Mouse (Mus musculus): Measurements from ENCODE around the gene Clns1a. TPM values are rescaled to one million over a fixed set of nuclear protein-coding genes. Genes with fewer than 3 reads are reported as not detected.
A peak's percentile ranks its signal among the peaks of the same experiment; 100 is the strongest.

The Clns1a gene
- polyA plus RNA-seq (2014; fragmentation: Nextera tagmentation; extraction: Ambion mirVana), result 264 and 278 TPM in 2 replicates

- H3K4me1 ChIP-seq (ENCODE audit: control insufficient read depth, insufficient read depth, low read length), result no peaks in the 10 kb centered on the region
- peak within 1 kb of the TSS; percentile 70 for H3K27ac ChIP-seq (ENCODE audit: low read depth, low read length)
- peak within 1 kb of the TSS; percentile 94 for H3K4me3 ChIP-seq (ENCODE audit: low read depth, low read length)
- peak within 1 kb of the TSS; percentile 94 for H3K9ac ChIP-seq (ENCODE audit: low read length)
- H3K27me3 ChIP-seq (ENCODE audit: control insufficient read depth, insufficient read depth, low read length), result no peaks in the 10 kb centered on the region
- H3K4me2 ChIP-seq (ENCODE audit: low read depth), result peak within 1 kb of the TSS; percentile 71
- under 1% methylated on average over 63 of the region's 63 CpGs for WGBS
- DNase-seq (ENCODE audit: low spot score) (peak; percentile 93), ATAC-seq (ENCODE audit: insufficient read depth, low FRiP score, low TSS enrichment) (peak; percentile 98)
- H3K9me3 ChIP-seq (ENCODE audit: control insufficient read depth, low read length), result no peaks in the 10 kb centered on the region
- no peaks in the 10 kb centered on the region for H3K36me3 ChIP-seq (ENCODE audit: control insufficient read depth, insufficient read depth, low read length)
Measured at GRCm38 (mm10) chr7:97696506-97697254, at the start of gene Clns1a. Gene Clns1a (plus strand): TSS chr7:97696634.

GRCm38 (mm10) chr7:97647656-97648055, 48.8 kb upstream of the Clns1a start:
- Histone ChIP-seq H3K9me3 (ENCODE audit: control insufficient read depth, low read length) (no peaks in the 10 kb centered on the region), H3K4me3 (ENCODE audit: low read depth, low read length) (no peak overlapping the region), H3K4me2 (ENCODE audit: low read depth) (no peak overlapping the region), H3K27me3 (ENCODE audit: control insufficient read depth, insufficient read depth, low read length) (no peaks in the 10 kb centered on the region), H3K9ac (ENCODE audit: low read length) (no peak overlapping the region), H3K36me3 (ENCODE audit: control insufficient read depth, insufficient read depth, low read length) (no peaks in the 10 kb centered on the region), H3K27ac (ENCODE audit: low read depth, low read length) (no peak overlapping the region), H3K4me1 (ENCODE audit: control insufficient read depth, insufficient read depth, low read length) (no peaks in the 10 kb centered on the region)
- WGBS, result 83% methylated on average over 5 of the region's 5 CpGs
- no peak for DNase-seq (ENCODE audit: low spot score)
- ATAC-seq (ENCODE audit: insufficient read depth, low FRiP score, low TSS enrichment), result no peak

- WGBS, result 91% methylated on average over 4 of the region's 4 CpGs
Measured at GRCm38 (mm10) chr7:97650729-97651128, 45.7 kb upstream of the Clns1a start.

GRCm38 (mm10) chr7:97656144-97656543, 40.3 kb upstream of the Clns1a start:
- H3K4me1 ChIP-seq (ENCODE audit: control insufficient read depth, insufficient read depth, low read length), result no peaks in the 10 kb centered on the region
- peaks cover 3% of the 10 kb centered on the region; the same call in 1 of the 2 replicates for H3K36me3 ChIP-seq (ENCODE audit: control insufficient read depth, insufficient read depth, low read length)
- no peak overlapping the region for H3K9ac ChIP-seq (ENCODE audit: low read length)
- H3K4me2 ChIP-seq (ENCODE audit: low read depth), result no peak overlapping the region
- H3K9me3 ChIP-seq (ENCODE audit: control insufficient read depth, low read length), result no peaks in the 10 kb centered on the region
- H3K27ac ChIP-seq (ENCODE audit: low read depth, low read length), result no peak overlapping the region
- ATAC-seq (ENCODE audit: insufficient read depth, low FRiP score, low TSS enrichment) (no peak), DNase-seq (ENCODE audit: low spot score) (no peak)
- H3K27me3 ChIP-seq (ENCODE audit: control insufficient read depth, insufficient read depth, low read length), result no peaks in the 10 kb centered on the region
- H3K4me3 ChIP-seq (ENCODE audit: low read depth, low read length), result no peak overlapping the region
- WGBS, result 94% methylated on average over 6 of the region's 6 CpGs

More at GRCm38 (mm10) chr7:97650729-97651128, 45.7 kb upstream of the Clns1a start:
- H3K4me3 ChIP-seq (ENCODE audit: low read depth, low read length), result no peak overlapping the region
- ATAC-seq (ENCODE audit: insufficient read depth, low FRiP score, low TSS enrichment), result no peak
- H3K9ac ChIP-seq (ENCODE audit: low read length), result no peak overlapping the region
- H3K36me3 ChIP-seq (ENCODE audit: control insufficient read depth, insufficient read depth, low read length), result no peaks in the 10 kb centered on the region; the same call in 1 of the 2 replicates
- no peaks in the 10 kb centered on the region for H3K4me1 ChIP-seq (ENCODE audit: control insufficient read depth, insufficient read depth, low read length)
- H3K27ac ChIP-seq (ENCODE audit: low read depth, low read length), result no peak overlapping the region
- H3K9me3 ChIP-seq (ENCODE audit: control insufficient read depth, low read length), result no peaks in the 10 kb centered on the region
- no peak overlapping the region for H3K4me2 ChIP-seq (ENCODE audit: low read depth)
- H3K27me3 ChIP-seq (ENCODE audit: control insufficient read depth, insufficient read depth, low read length), result no peaks in the 10 kb centered on the region
- DNase-seq (ENCODE audit: low spot score), result no peak

- DNase-seq (ENCODE audit: low spot score), result no peak
- H3K27me3 ChIP-seq (ENCODE audit: control insufficient read depth, insufficient read depth, low read length), result no peaks in the 10 kb centered on the region
- no peak overlapping the region for H3K27ac ChIP-seq (ENCODE audit: low read depth, low read length)
- H3K4me2 ChIP-seq (ENCODE audit: low read depth), result no peak overlapping the region
- no peaks in the 10 kb centered on the region for H3K4me1 ChIP-seq (ENCODE audit: control insufficient read depth, insufficient read depth, low read length)
- no peak overlapping the region for H3K4me3 ChIP-seq (ENCODE audit: low read depth, low read length)
- no peak for ATAC-seq (ENCODE audit: insufficient read depth, low FRiP score, low TSS enrichment)
- WGBS, result 92% methylated on average over 4 of the region's 4 CpGs
- H3K9ac ChIP-seq (ENCODE audit: low read length), result no peak overlapping the region
- peaks cover 13% of the 10 kb centered on the region for H3K36me3 ChIP-seq (ENCODE audit: control insufficient read depth, insufficient read depth, low read length)
- H3K9me3 ChIP-seq (ENCODE audit: control insufficient read depth, low read length), result no peaks in the 10 kb centered on the region
Measured at GRCm38 (mm10) chr7:97661634-97662033, 34.8 kb upstream of the Clns1a start.

GRCm38 (mm10) chr7:97679239-97679638, 17.2 kb upstream of the Clns1a start:
- Histone ChIP-seq H3K4me1 (ENCODE audit: control insufficient read depth, insufficient read depth, low read length) (no peaks in the 10 kb centered on the region), H3K27me3 (ENCODE audit: control insufficient read depth, insufficient read depth, low read length) (no peaks in the 10 kb centered on the region), H3K36me3 (ENCODE audit: control insufficient read depth, insufficient read depth, low read length) (peaks cover 4% of the 10 kb centered on the region), H3K9me3 (ENCODE audit: control insufficient read depth, low read length) (no peaks in the 10 kb centered on the region), H3K4me2 (ENCODE audit: low read depth) (no peak overlapping the region), H3K27ac (ENCODE audit: low read depth, low read length) (no peak overlapping the region), H3K9ac (ENCODE audit: low read length) (no peak overlapping the region), H3K4me3 (ENCODE audit: low read depth, low read length) (no peak overlapping the region)
- ATAC-seq (ENCODE audit: insufficient read depth, low FRiP score, low TSS enrichment) (no peak), DNase-seq (ENCODE audit: low spot score) (no peak)
- WGBS, result 28% methylated on average over 1 of the region's 1 CpGs

- Histone ChIP-seq H3K4me2 (ENCODE audit: low read depth) (no peak overlapping the region), H3K9ac (ENCODE audit: low read length) (no peak overlapping the region), H3K4me3 (ENCODE audit: low read depth, low read length) (no peak overlapping the region), H3K4me1 (ENCODE audit: control insufficient read depth, insufficient read depth, low read length) (no peaks in the 10 kb centered on the region), H3K27ac (ENCODE audit: low read depth, low read length) (no peak overlapping the region), H3K27me3 (ENCODE audit: control insufficient read depth, insufficient read depth, low read length) (no peaks in the 10 kb centered on the region), H3K36me3 (ENCODE audit: control insufficient read depth, insufficient read depth, low read length) (peaks cover 5% of the 10 kb centered on the region; the same call in 1 of the 2 replicates), H3K9me3 (ENCODE audit: control insufficient read depth, low read length) (no peaks in the 10 kb centered on the region)
- ATAC-seq (ENCODE audit: insufficient read depth, low FRiP score, low TSS enrichment), result no peak
- WGBS, result 92% methylated on average over 2 of the region's 2 CpGs
- no peak for DNase-seq (ENCODE audit: low spot score)
Measured at GRCm38 (mm10) chr7:97687831-97688230, 8.6 kb upstream of the Clns1a start.

- ATAC-seq (ENCODE audit: insufficient read depth, low FRiP score, low TSS enrichment), result no peak
- Histone ChIP-seq H3K9ac (ENCODE audit: low read length) (no peak overlapping the region), H3K9me3 (ENCODE audit: control insufficient read depth, low read length) (no peaks in the 10 kb centered on the region), H3K4me1 (ENCODE audit: control insufficient read depth, insufficient read depth, low read length) (no peaks in the 10 kb centered on the region), H3K27me3 (ENCODE audit: control insufficient read depth, insufficient read depth, low read length) (no peaks in the 10 kb centered on the region), H3K4me3 (ENCODE audit: low read depth, low read length) (no peak overlapping the region), H3K36me3 (ENCODE audit: control insufficient read depth, insufficient read depth, low read length) (no peaks in the 10 kb centered on the region), H3K27ac (ENCODE audit: low read depth, low read length) (no peak overlapping the region), H3K4me2 (ENCODE audit: low read depth) (no peak overlapping the region)
- no peak for DNase-seq (ENCODE audit: low spot score)
- 100% methylated on average over 1 of the region's 1 CpGs for WGBS
Measured at GRCm38 (mm10) chr7:97695441-97695840, 993 bp upstream of the Clns1a start.

GRCm38 (mm10) chr7:97696133-97696505, 315 bp upstream of the Clns1a start:
- peak; percentile 55 for ATAC-seq (ENCODE audit: insufficient read depth, low FRiP score, low TSS enrichment)
- 40% methylated on average over 19 of the region's 19 CpGs for WGBS
- Histone ChIP-seq H3K4me1 (ENCODE audit: control insufficient read depth, insufficient read depth, low read length) (no peaks in the 10 kb centered on the region), H3K4me3 (ENCODE audit: low read depth, low read length) (peak overlapping the region; percentile 94), H3K9me3 (ENCODE audit: control insufficient read depth, low read length) (no peaks in the 10 kb centered on the region), H3K27me3 (ENCODE audit: control insufficient read depth, insufficient read depth, low read length) (no peaks in the 10 kb centered on the region), H3K4me2 (ENCODE audit: low read depth) (peak overlapping the region; percentile 71), H3K36me3 (ENCODE audit: control insufficient read depth, insufficient read depth, low read length) (no peaks in the 10 kb centered on the region), H3K9ac (ENCODE audit: low read length) (peak overlapping the region; percentile 94), H3K27ac (ENCODE audit: low read depth, low read length) (0 out of 2 replicates have a peak overlapping the region, but pooled peaks have one; percentile 56)
- DNase-seq (ENCODE audit: low spot score), result no peak

Measured in neural tube, embryonic 11.5 days (tissue).